Mouse (Mus musculus) midbrain, embryonic 11.5 days (tissue): ENCODE measurements around the gene Rpp14. TPM values are rescaled to one million over a fixed set of nuclear protein-coding genes. Genes with fewer than 3 reads are reported as not detected.
A peak's percentile ranks its signal among the peaks of the same experiment; 100 is the strongest.

Experiments used
- ATAC-seq: fragments of 200-750 bp; cut with Nextera tagmentation; 2 replicates; pipeline ENCODE4 v1.8.0; 2017; ENCODE audit warnings: moderate TSS enrichment, moderate library complexity; ENCODE audit not compliant: low FRiP score
- DNase-seq: peaks from one replicate; pipeline ENCODE4 v3.0.0; 2015; ENCODE audit warnings: low spot score; ENCODE audit errors: missing footprints
- H3K27ac ChIP-seq: fragments of 300-500 bp; sonication (generic); 2 replicates; pipeline ENCODE4 v1.5.1; 2014; ENCODE audit warnings: low read depth, low read length
- H3K27me3 ChIP-seq: fragments of 300-500 bp; sonication (generic); 2 replicates; pipeline ENCODE4 v1.6.1; 2014; ENCODE audit warnings: mild to moderate bottlenecking, low read length, moderate library complexity, mixed read lengths; ENCODE audit not compliant: control insufficient read depth, insufficient read depth
- H3K36me3 ChIP-seq: fragments of 300-500 bp; sonication (generic); 2 replicates; pipeline ENCODE4 v1.6.1; 2014; ENCODE audit warnings: mild to moderate bottlenecking, low read length, moderate library complexity, mixed read lengths; ENCODE audit not compliant: control insufficient read depth, insufficient read depth
- H3K4me1 ChIP-seq: fragments of 300-500 bp; sonication (generic); 2 replicates; pipeline ENCODE4 v1.6.1; 2014; ENCODE audit warnings: low read length; ENCODE audit not compliant: control insufficient read depth, insufficient read depth
- H3K4me2 ChIP-seq: fragments of 300-500 bp; sonication (generic); 2 replicates; pipeline ENCODE4 v1.6.1; 2014; ENCODE audit warnings: mild to moderate bottlenecking, moderate library complexity
- H3K4me3 ChIP-seq: fragments of 300-500 bp; sonication (generic); 2 replicates; pipeline ENCODE4 v1.5.1; 2014; ENCODE audit warnings: low read depth, low read length
- H3K9ac ChIP-seq: fragments of 300-500 bp; sonication (generic); 2 replicates; pipeline ENCODE4 v1.6.1; 2014; ENCODE audit warnings: low read length
- H3K9me3 ChIP-seq: fragments of 300-500 bp; sonication (generic); 2 replicates; pipeline ENCODE4 v1.6.1; 2016; ENCODE audit warnings: low read length; ENCODE audit not compliant: control insufficient read depth
- WGBS: fragments of 180-500 bp; shearing (Covaris S2); extraction: QIAGEN DNeasy Blood & Tissue Kit; methylation state at CpG from one replicate; pipeline ENCODE4 v1.1.7; 2014; 5-methylcytosine and 5-hydroxymethylcytosine counted together
- polyA plus RNA-seq: library from polyadenylated mRNA; unstranded; fragments of >200 nt; fragmentation: Nextera tagmentation; extraction: Ambion mirVana; gene quantifications from 2 replicates; pipeline ENCODE4 v1.2.1, GENCODE M21; 2014

The Rpp14 gene
- 55.5 and 56.5 TPM in 2 replicates for polyA plus RNA-seq

DNA sequence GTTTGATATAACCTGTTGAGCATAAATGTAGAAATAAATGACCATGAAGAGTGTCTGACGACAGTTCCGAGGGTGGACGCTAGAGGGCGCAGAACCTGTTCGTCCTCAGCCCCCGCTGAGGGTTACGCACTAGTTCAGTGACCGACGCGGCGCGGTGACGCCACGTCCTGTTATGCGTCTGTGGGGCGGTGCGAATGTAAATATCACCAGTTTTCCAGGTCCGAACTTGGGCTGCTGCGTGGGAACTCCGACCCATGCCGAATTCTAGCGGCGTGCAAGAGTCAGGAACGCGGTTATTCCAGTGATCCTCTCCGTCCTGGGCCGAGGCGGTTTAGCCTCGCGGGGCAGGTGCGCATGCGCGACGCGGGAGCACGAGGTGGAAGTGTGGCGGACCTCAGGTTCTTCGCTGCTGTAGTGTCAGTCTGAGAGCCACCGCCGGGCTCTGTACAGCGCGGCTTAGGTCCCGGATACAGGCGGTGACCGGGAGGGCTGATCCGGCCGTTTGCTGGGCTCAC, at the start of gene Rpp14:
Rpp14 (plus strand) TSS at position 203 of the 515 bp plus-strand sequence.
- Histone ChIP-seq H3K9me3 (no peaks in the 10 kb centered on the region), H3K4me3 (peak within 1 kb of the TSS; percentile 62)

DNA sequence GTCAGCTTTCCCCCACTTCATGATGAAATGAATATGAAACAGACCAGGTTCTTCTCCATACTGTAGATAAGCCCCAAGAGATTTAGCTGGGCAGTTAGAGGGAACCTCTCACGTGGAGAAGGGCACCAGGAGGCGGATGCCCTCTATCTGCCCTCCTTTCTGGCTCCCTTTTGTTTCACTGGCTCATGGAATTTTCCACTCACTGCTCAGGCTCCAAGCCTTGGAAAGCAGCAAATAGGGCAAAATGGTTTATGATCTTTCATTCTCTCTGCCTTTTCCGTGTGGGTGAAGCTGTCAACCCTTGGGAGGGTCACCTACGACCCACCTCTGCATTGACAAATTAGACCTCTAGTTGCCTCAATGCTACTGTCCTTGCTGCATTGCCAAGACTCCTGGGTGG, 49.6 kb upstream of the Rpp14 start:
- H3K36me3 ChIP-seq, result no peaks in the 10 kb centered on the region
- H3K4me2 ChIP-seq, result no peak overlapping the region
- no peaks in the 10 kb centered on the region for H3K4me1 ChIP-seq
- H3K27ac ChIP-seq, result no peak overlapping the region
- WGBS, result 67% methylated on average over 4 of the region's 4 CpGs
- no peak overlapping the region for H3K9ac ChIP-seq
- H3K27me3 ChIP-seq, result no peaks in the 10 kb centered on the region
- DNase-seq (no peak), ATAC-seq (no peak)
- no peaks in the 10 kb centered on the region for H3K9me3 ChIP-seq
- H3K4me3 ChIP-seq, result no peak overlapping the region

More for the DNA sequence above, at the start of gene Rpp14:
- Histone ChIP-seq H3K36me3 (peaks cover 3% of the 10 kb centered on the region; the same call in 1 of the 2 replicates), H3K27ac (peak within 1 kb of the TSS; percentile 70), H3K27me3 (no peaks in the 10 kb centered on the region), H3K4me2 (peak within 1 kb of the TSS; percentile 81), H3K4me1 (peaks cover 6% of the 10 kb centered on the region; the same call in 1 of the 2 replicates), H3K9ac (peak within 1 kb of the TSS; percentile 84)
- ATAC-seq (peak; percentile 97), DNase-seq (peak; percentile 100)
- WGBS, result under 1% methylated on average over 47 of the region's 47 CpGs

- DNase-seq, result no peak
- no peaks in the 10 kb centered on the region for H3K27me3 ChIP-seq
- H3K4me1 ChIP-seq, result no peaks in the 10 kb centered on the region
- no peak overlapping the region for H3K27ac ChIP-seq
- H3K4me3 ChIP-seq, result no peak overlapping the region
- H3K36me3 ChIP-seq, result no peaks in the 10 kb centered on the region
- no peak for ATAC-seq
- no peak overlapping the region; the same call in 1 of the 2 replicates for H3K9ac ChIP-seq
- H3K9me3 ChIP-seq, result no peaks in the 10 kb centered on the region
- WGBS, result 52% methylated on average over 13 of the region's 13 CpGs
- H3K4me2 ChIP-seq, result no peak overlapping the region
These were observed 47.9 kb upstream of the Rpp14 start for GRCm38 (mm10) chr14:8032087-8032944.

GRCm38 (mm10) chr14:8034561-8034960, 45.6 kb upstream of the Rpp14 start:
- no peaks in the 10 kb centered on the region for H3K9me3 ChIP-seq
- H3K4me2 ChIP-seq, result no peak overlapping the region
- H3K9ac ChIP-seq, result no peak overlapping the region
- DNase-seq (no peak), ATAC-seq (no peak)
- 66% methylated on average over 5 of the region's 5 CpGs for whole genome bisulfite sequencing
- no peaks in the 10 kb centered on the region for H3K36me3 ChIP-seq
- H3K4me1 ChIP-seq, result no peaks in the 10 kb centered on the region
- no peaks in the 10 kb centered on the region for H3K27me3 ChIP-seq
- H3K4me3 ChIP-seq, result no peak overlapping the region
- H3K27ac ChIP-seq, result no peak overlapping the region

GRCm38 (mm10) chr14:8035951-8036350, 44.2 kb upstream of the Rpp14 start:
- H3K36me3 ChIP-seq, result no peaks in the 10 kb centered on the region
- ATAC-seq, result no peak
- H3K4me2 ChIP-seq, result no peak overlapping the region
- no peak overlapping the region for H3K27ac ChIP-seq
- no peak for DNase-seq
- H3K9ac ChIP-seq, result no peak overlapping the region
- H3K4me3 ChIP-seq, result no peak overlapping the region
- H3K27me3 ChIP-seq, result no peaks in the 10 kb centered on the region
- no peaks in the 10 kb centered on the region for H3K9me3 ChIP-seq
- 79% methylated on average over 6 of the region's 6 CpGs for whole genome bisulfite sequencing
- no peaks in the 10 kb centered on the region for H3K4me1 ChIP-seq

GRCm38 (mm10) chr14:8036406-8036805, 43.8 kb upstream of the Rpp14 start:
- 69% methylated on average over 5 of the region's 5 CpGs for WGBS
- no peaks in the 10 kb centered on the region for H3K9me3 ChIP-seq
- DNase-seq (no peak), ATAC-seq (no peak)
- no peak overlapping the region for H3K27ac ChIP-seq
- H3K27me3 ChIP-seq, result no peaks in the 10 kb centered on the region
- no peak overlapping the region for H3K9ac ChIP-seq
- H3K4me1 ChIP-seq, result no peaks in the 10 kb centered on the region
- no peaks in the 10 kb centered on the region for H3K36me3 ChIP-seq
- no peak overlapping the region for H3K4me2 ChIP-seq
- H3K4me3 ChIP-seq, result no peak overlapping the region

GRCm38 (mm10) chr14:8038150-8038549, 42.0 kb upstream of the Rpp14 start:
- H3K4me2 ChIP-seq, result no peak overlapping the region
- no peak overlapping the region for H3K27ac ChIP-seq
- no peak overlapping the region for H3K4me3 ChIP-seq
- WGBS, result 79% methylated on average over 5 of the region's 5 CpGs
- H3K9ac ChIP-seq, result no peak overlapping the region
- no peak for DNase-seq
- H3K4me1 ChIP-seq, result no peaks in the 10 kb centered on the region
- no peak for ATAC-seq
- no peaks in the 10 kb centered on the region for H3K27me3 ChIP-seq
- no peaks in the 10 kb centered on the region for H3K9me3 ChIP-seq
- H3K36me3 ChIP-seq, result no peaks in the 10 kb centered on the region

- Histone ChIP-seq H3K4me1 (no peaks in the 10 kb centered on the region), H3K4me2 (no peak overlapping the region), H3K36me3 (no peaks in the 10 kb centered on the region), H3K27me3 (no peaks in the 10 kb centered on the region), H3K9ac (no peak overlapping the region), H3K27ac (no peak overlapping the region), H3K9me3 (no peaks in the 10 kb centered on the region), H3K4me3 (no peak overlapping the region)
- ATAC-seq (no peak), DNase-seq (no peak)
- 81% methylated on average over 7 of the region's 7 CpGs for WGBS
These were observed 41.2 kb upstream of the Rpp14 start for GRCm38 (mm10) chr14:8038791-8039448.

DNA sequence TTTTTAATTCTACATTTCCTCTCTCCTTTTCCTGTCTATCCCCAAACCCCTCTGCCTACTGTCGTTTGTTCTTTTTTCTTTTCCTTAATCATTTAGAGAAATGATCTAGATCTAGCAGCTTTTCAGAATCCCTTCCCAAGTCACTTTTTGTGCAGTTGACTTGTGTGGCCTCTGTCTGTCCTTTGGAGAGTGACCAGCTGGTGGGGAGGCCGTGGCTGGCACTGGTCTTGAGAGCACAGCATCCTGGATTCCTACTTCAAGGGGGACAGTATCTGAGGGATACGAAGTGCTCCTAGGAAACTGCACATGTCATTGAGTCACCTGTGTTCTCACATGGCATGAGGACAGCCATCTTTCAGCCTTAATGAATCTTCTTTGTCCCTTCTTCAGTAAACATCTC, 40.0 kb upstream of the Rpp14 start:
- no peak for ATAC-seq
- Histone ChIP-seq H3K9ac (no peak overlapping the region), H3K9me3 (no peaks in the 10 kb centered on the region), H3K4me3 (no peak overlapping the region), H3K4me1 (no peaks in the 10 kb centered on the region), H3K4me2 (no peak overlapping the region), H3K27me3 (no peaks in the 10 kb centered on the region), H3K36me3 (no peaks in the 10 kb centered on the region), H3K27ac (no peak overlapping the region)
- WGBS, result 77% methylated on average over 3 of the region's 3 CpGs
- DNase-seq, result no peak
